Mouse (Mus musculus) ovary, postnatal 36 days (tissue): ENCODE data around the gene Gdf3.
"Not testable (repeated sequence)": the region's sequence is repeated elsewhere in the genome, so short reads cannot be mapped to it uniquely, and the experiment has no call there.

Source experiments
- DNase-seq: peaks from one replicate; pipeline ENCODE4 v3.0.0; 2022; ENCODE audit warnings: low spot score, mixed read lengths

Gdf3 gene

DNA sequence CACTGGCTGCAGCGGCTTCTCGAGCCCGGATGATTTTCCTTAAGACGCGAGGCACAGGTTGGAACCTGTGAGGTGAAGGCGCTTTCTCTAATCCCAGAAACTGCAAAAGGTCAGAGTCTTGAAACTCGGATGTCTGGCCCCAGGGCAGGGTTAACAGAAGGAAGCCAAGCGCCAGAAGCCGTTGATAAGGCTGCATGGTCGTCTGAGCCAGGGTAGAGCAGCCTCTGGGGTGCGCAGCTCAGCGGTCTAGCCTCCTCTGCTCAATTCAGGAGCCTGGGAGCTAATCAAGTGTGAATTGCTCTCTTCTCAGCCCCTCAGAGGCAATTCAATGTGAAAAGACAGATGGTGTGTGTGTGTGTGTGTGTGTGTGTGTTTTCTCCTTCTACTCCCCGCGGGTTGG lies at the start of gene Gdf3:
Gene Gdf3 (minus strand): TSS at position 317 of the 400 bp plus-strand sequence.
- DNase-seq: no peak

- DNase-seq: no peak
These were observed 49.7 kb upstream of the Gdf3 start for GRCm38 (mm10) chr6:122659567-122659966.

DNA sequence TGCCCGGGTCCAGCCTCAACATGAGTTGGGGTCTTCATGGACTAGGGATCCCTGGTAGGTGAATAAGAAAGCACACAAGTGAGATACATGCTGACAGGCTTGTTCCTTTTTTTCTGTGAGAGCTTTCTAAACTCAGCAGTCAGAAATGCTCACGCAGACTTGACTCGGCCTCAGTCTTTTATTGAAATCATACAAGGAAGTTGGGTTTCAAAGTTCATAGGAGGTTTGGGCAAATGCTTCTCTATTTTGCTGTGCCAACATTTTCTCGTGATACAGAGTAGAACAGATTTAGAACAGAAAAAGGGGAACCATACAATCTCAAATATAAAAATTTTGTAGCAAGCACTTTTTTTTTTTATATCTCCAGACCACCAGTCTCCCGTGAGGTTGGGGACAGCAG lies 47.7 kb upstream of the Gdf3 start:
- no peak for DNase-seq

- no peak for DNase-seq
These were observed 44.4 kb upstream of the Gdf3 start for GRCm38 (mm10) chr6:122654301-122654700.

- no peak for DNase-seq
These were observed 40.6 kb upstream of the Gdf3 start for GRCm38 (mm10) chr6:122650398-122650980.

GRCm38 (mm10) chr6:122649903-122650302 lies 40.0 kb upstream of the Gdf3 start:
- DNase-seq: no peak

- not testable (repeated sequence) for DNase-seq
These were observed 34.3 kb upstream of the Gdf3 start for GRCm38 (mm10) chr6:122644196-122644595.

DNA sequence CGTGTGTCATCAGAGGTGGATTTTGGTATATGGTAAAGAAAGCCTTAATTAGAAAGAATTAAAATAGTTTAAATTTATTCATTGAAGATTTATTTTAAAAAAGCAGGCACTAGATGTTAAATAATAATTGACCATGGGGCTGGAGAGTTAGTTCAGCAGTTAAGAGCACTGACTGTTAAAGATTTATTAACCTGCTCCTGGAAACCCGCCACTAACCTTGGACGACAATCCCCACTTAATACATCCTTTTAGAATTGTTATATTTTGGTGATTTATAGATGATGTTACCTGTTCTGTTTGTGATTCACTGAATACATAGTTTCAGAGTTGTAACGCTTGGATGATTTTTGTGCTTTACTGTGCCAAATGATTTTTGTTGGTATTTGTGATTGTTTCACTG lies 27.7 kb upstream of the Gdf3 start:
- not testable (repeated sequence) for DNase-seq

DNA sequence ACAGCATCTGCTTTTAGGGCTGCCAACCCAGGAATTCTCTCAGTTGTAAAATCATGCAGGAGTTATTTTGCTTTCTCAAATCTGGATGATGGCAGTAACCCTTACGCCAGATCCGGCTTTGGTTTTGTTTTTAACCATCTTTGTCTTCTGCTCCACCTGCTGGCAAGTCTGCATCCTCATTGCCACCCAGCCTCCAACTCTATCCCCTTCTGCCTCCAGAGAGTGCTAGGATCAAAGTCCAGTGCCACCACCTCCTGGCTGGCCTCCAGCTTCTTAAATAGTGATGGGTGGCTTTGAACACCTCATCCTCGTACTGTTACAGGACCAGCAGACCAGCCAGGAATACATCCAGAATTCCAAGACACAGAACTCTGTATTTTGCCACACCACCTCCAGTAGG lies 26.8 kb upstream of the Gdf3 start:
- DNase-seq: no peak

- DNase-seq: no peak
These were observed 25.4 kb upstream of the Gdf3 start for GRCm38 (mm10) chr6:122635315-122635714.

GRCm38 (mm10) chr6:122633411-122633810 lies 23.5 kb upstream of the Gdf3 start:
- peak; percentile 13 for DNase-seq

GRCm38 (mm10) chr6:122627469-122628108 lies 17.7 kb upstream of the Gdf3 start:
- no peak for DNase-seq

DNA sequence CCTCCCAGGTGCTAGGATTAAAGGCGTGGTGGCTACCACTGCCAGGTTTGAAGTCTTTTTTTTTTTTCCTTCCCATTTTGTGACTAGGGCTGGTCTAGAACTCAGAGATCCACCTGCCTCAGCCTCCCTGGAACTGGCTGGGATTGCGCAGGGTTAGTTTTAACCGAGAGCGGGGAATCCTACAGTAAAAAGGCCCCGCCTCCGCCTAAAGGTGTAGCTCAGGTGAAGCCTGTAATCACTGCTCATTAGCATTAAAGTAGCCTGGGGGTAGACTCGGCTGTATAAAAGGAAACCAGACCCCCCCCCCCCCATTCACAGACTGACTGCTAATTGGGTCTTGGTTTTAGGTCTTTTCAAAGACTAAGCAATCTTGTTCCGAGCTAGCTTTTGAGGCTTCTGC lies 16.2 kb upstream of the Gdf3 start, which contains the start of gene Dppa3:
Gene Dppa3 (plus strand): TSS at position 301 of the 400 bp plus-strand sequence.
- DNase-seq: no peak

DNA sequence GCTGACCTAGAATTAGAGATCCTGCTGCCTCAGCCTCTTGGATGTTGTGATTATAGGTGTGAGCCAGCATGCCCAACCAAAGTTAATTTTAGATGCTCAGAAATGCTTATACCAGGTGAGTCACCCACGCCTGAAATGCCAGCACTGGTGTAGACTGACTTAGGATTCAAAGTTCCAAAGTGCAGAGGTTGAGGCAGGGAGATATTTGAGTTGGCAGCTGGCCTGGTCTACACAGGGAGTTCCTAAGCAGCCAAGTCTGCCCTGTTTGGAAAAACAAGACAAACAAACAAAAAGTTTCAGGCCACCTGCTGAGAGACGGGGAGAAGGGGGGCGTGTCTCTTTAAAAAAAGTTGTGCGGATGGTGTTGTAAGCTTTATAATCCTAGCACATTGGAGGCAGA lies 15.3 kb upstream of the Gdf3 start:
- DNase-seq: no peak

- no peak for DNase-seq
These were observed 14.6 kb upstream of the Gdf3 start for GRCm38 (mm10) chr6:122624480-122624879.

DNA sequence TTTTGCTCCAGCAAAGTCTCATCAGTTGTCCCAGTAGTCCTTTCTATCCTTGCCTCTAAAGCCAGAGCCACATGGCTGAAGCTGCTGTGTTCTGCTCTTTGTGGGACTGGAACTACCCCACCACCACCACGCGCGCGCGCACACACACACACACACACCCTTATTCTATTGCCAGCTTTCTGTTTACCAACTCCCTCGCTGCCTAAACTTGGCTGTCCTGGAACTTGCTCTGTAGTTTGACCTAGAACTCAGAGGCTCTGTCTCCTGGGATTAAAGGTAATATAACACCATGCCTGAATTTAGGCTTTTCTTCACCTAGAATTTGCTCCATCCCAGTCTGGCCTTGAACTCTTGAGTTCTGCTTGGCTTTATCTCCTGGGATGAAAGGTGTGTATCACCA lies 11.2 kb upstream of the Gdf3 start:
- no peak for DNase-seq

DNA sequence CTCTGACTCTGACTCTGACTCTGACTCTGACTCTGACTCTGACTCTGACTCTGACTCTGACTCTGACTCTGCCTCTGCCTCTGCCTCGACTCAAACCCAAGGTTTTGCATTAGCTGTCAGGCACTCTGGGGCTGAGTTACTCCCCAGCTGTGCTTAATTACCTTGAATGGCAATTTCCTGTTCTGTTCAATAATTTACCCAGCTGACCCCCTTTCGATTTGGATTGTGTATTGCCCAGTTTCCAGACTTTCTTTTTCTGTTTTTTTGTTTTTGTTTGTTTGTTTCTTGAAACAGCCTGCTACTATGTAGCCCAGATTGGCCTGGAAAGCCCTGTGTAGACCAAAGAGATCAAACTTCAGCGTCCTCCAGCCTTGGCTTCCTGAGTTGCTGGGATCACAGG lies 6.1 kb upstream of the Gdf3 start:
- no peak for DNase-seq

GRCm38 (mm10) chr6:122614047-122614446 lies 4.2 kb upstream of the Gdf3 start:
- no peak for DNase-seq

DNA sequence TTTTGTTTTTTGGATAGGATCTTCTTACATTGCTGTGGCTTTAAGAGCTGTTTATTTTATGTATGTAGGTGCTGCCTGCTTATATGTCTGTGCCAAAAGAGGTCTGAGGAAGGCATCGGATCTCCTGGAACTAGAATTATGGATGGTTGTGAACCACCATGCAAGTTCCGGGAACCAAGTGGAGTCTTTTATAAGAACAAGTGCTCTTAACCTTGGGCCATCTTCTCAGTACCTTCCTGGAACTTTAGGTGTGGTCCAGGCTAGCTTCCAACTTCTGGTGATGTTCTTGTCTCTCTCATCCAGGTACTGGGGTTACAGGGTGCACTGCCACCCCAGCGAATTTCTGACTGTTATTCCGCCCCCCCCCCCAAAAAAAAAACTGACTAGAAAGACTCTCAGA lies 2.5 kb upstream of the Gdf3 start:
- no peak for DNase-seq

DNA sequence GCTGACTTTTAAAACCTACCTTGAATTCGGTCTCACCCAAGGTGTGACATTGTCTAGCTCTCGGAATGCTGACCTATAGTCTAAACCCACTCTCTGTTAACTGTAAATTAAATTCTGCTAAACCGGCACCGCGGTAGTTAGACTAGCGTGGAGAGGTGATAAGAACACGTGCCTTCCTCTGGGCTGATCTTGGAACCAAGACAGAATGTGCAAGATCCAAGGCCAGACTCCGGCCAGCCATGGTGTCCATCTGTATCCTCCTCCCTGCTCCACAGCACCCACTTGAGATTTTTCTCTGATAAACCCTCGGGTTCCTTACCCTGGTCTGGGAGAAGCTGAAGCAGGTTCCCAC lies 534 bp downstream of the Gdf3 start:
- no peak for DNase-seq

GRCm38 (mm10) chr6:122608434-122609376 lies 1.2 kb downstream of the Gdf3 start:
- DNase-seq: no peak

DNA sequence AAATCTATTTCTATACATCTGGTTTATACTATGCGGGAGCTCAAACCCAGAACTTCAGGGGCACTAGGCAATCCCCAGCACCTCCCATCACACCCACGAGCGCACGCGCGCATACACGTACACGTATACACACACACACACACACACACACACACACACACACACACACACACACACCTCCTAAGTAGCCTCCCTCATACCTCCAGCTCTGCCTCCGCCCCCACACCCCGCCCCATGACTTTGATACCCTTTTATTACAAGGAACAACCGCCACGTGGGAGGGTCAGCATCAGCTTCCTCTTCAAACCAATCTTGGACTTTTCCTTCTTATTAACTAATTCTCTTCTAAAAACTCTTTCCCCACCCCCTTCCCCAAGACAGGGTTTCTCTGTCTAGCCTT lies 2.2 kb downstream of the Gdf3 start:
- no peak for DNase-seq

GRCm38 (mm10) chr6:122606661-122607060 lies 3.2 kb downstream of the Gdf3 start:
- DNase-seq: no peak
